Mouse (Mus musculus) lung, postnatal 0 days (tissue): ENCODE measurements at regions not wholly inside any gene's neighbourhood (a gene's known extent, or its start where the extent isn't known, plus 50 kb on each side); places are given as distances from the start of the nearest gene placed in this dataset.

Experiments used
- CTCF ChIP-seq: IDR thresholded peaks from 2 replicates; pipeline ENCODE4 v1.5.1; 2016; ENCODE audit warnings: antibody characterized with exemption, mild to moderate bottlenecking
- EP300 ChIP-seq: IDR thresholded peaks from 2 replicates; pipeline ENCODE4 v1.6.1; 2016; ENCODE audit warnings: antibody characterized with exemption, mild to moderate bottlenecking, control low read depth

- TF ChIP-seq CTCF (no peak), EP300 (no peak)
These were observed 98.1 kb upstream of the Elovl6 start for GRCm38 (mm10) chr3:129434056-129434455.
